Mouse (Mus musculus) cortical plate, adult 2 months (tissue): ENCODE data around the gene Asb4.

Source experiments
- CTCF ChIP-seq: fragments of 200-500 bp; IDR thresholded peaks from 2 replicates; pipeline ENCODE4 v1.5.1; 2011; ENCODE audit warnings: mild to moderate bottlenecking, control low read depth, low read length; ENCODE audit not compliant: insufficient read depth; ENCODE audit errors: extremely low read depth
- POLR2A ChIP-seq: fragments of 200-500 bp; IDR thresholded peaks from 2 replicates; pipeline ENCODE4 v1.6.1; 2011; ENCODE audit warnings: mild to moderate bottlenecking, low read length, control low read depth; ENCODE audit not compliant: insufficient read depth; ENCODE audit errors: extremely low read depth

- TF ChIP-seq CTCF = no peak
- no peak for TF ChIP-seq POLR2A
Observed at GRCm38 (mm10) chr6:5429982-5430550, 46.9 kb downstream of the Asb4 start.
